Mouse (Mus musculus): ENCODE measurements around the gene Ppp1r18. TPM values are rescaled to one million over a fixed set of nuclear protein-coding genes. Genes with fewer than 3 reads are reported as not detected.

Gene Ppp1r18
- polyA plus RNA-seq, 1 experiment from 2014 or later: 22.9 TPM

DNA sequence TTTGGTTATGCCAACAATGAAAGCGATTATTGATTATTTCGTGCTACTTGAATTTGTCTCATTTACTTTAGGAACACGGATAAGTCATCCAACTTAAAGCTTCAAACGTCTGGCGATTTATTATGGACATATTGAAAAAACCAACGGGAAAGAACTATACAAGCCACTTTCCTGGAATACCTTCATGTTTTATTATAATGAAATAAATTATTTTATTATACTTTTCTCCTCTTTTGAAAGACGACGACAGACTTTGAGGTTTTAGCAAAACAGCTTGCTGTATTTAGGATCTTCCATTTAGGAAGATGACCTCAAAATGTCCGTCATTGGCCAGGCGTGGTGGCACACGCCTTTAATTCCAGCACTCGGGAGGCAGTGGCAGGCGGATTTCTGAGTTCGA, 24.8 kb upstream of the Ppp1r18 start:
- Histone ChIP-seq H3K36me3 (ENCODE audit: control insufficient read depth, insufficient read depth, low read length) (peaks cover 8% of the 10 kb centered on the region), H3K4me1 (ENCODE audit: control insufficient read depth, insufficient read depth, low read length) (peaks cover 6% of the 10 kb centered on the region), H3K4me3 (ENCODE audit: low read depth, low read length) (0 out of 2 replicates have a peak overlapping the region, but pooled peaks have one; percentile 18), H3K9ac (ENCODE audit: low read length) (no peak overlapping the region), H3K9me3 (ENCODE audit: control insufficient read depth, low read length) (no peaks in the 10 kb centered on the region), H3K4me2 (ENCODE audit: low read depth, severe bottlenecking) (peak overlapping the region; percentile 43; the same call in 1 of the 2 replicates), H3K27me3 (ENCODE audit: control insufficient read depth, insufficient read depth, low read length) (no peaks in the 10 kb centered on the region), H3K27ac (replicated peaks; ENCODE audit: low read depth, low read length) (no peak overlapping the region)
- ATAC-seq (ENCODE audit: insufficient number of reproducible peaks, low FRiP score, low TSS enrichment, low read depth) (no peak), DNase-seq (ENCODE audit: low spot score) (no peak)
- 57% methylated on average over 14 of the region's 14 CpGs for WGBS

DNA sequence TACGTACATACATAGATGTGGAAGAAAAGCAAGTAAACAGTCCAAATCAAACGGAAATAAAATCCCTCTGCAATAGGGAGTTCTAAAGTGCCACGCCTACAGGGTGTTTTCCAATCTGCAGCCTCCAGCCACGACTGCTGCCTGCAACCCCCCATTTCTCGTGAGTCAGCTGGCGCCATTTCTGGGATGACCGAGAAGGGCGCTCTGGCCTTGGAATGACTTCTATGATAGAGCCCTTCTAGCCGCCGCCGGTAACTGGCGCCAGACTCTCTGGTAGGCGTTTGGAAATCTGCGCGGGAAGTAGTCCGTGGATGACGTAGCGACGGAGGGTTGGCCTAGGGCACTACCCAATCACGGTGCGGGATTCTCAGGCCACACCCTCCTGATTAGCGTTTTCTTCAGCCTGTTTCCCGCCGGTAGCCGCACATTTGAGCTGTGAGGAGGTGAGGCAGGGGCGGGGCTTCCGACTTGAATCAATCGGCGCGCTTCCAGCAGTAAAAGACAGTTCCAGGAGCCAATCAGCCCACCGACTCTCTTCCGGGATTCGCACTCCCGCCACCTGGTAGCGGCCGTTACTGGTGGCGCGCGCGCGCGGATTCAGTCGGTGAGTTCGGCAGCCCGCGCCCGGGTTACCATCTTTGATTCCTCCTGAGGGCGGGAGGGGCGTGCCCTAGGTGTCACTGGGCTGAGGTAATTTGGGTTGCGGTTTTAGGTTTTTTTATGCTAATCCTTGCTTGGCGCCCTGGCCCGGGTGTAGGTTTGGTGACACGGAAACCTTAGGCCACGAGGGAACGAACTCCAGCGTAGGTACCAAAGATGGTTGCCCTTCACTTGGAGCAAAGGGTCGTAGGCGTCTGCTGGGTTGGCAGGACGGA, 24.1 kb upstream of the Ppp1r18 start, which contains the start of gene Mdc1:
Mdc1 (plus strand) TSS at position 440 of the 875 bp plus-strand sequence.
- Histone ChIP-seq H3K27ac (replicated peaks; ENCODE audit: low read depth, low read length) (peak within 1 kb of the TSS; percentile 83), H3K4me3 (ENCODE audit: low read depth, low read length) (peak within 1 kb of the TSS; percentile 42), H3K9ac (ENCODE audit: low read length) (peak within 1 kb of the TSS; percentile 72), H3K4me1 (ENCODE audit: control insufficient read depth, insufficient read depth, low read length) (no peaks in the 10 kb centered on the region), H3K27me3 (ENCODE audit: control insufficient read depth, insufficient read depth, low read length) (no peaks in the 10 kb centered on the region), H3K9me3 (ENCODE audit: control insufficient read depth, low read length) (no peaks in the 10 kb centered on the region), H3K36me3 (ENCODE audit: control insufficient read depth, insufficient read depth, low read length) (peaks cover 5% of the 10 kb centered on the region), H3K4me2 (ENCODE audit: low read depth, severe bottlenecking) (peak within 1 kb of the TSS; percentile 56)
- DNase-seq (ENCODE audit: low spot score) (peak; percentile 99), ATAC-seq (ENCODE audit: insufficient number of reproducible peaks, low FRiP score, low TSS enrichment, low read depth) (peak; percentile 94)
- under 1% methylated on average over 59 of the region's 59 CpGs for WGBS

DNA sequence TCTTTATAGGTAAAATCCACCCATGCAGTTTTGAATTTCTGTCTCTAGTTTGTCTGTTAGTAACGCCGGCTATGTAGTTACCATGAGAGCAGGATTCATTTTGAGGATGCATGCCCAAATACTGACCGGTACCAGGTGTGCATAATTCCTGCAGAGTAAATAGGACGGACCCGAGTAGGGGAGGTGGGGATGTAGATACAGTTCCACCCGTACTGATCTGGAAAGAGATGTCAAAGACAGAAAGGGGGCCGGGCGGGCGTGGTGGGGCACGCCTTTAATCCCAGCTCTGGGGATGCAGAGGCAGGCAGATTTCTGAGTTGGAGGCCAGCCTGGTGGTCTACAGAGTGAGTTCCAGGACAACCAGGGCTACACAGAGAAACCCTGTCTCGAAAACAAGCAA, 23.4 kb upstream of the Ppp1r18 start:
- Histone ChIP-seq H3K4me2 (ENCODE audit: low read depth, severe bottlenecking) (peak overlapping the region; percentile 56), H3K4me1 (ENCODE audit: control insufficient read depth, insufficient read depth, low read length) (no peaks in the 10 kb centered on the region), H3K36me3 (ENCODE audit: control insufficient read depth, insufficient read depth, low read length) (peaks cover 5% of the 10 kb centered on the region; the same call in 1 of the 2 replicates), H3K9ac (ENCODE audit: low read length) (peak overlapping the region; percentile 72), H3K4me3 (ENCODE audit: low read depth, low read length) (peak overlapping the region; percentile 42), H3K9me3 (ENCODE audit: control insufficient read depth, low read length) (no peaks in the 10 kb centered on the region), H3K27me3 (ENCODE audit: control insufficient read depth, insufficient read depth, low read length) (no peaks in the 10 kb centered on the region), H3K27ac (replicated peaks; ENCODE audit: low read depth, low read length) (peak overlapping the region; percentile 83)
- DNase-seq (ENCODE audit: low spot score) (no peak), ATAC-seq (ENCODE audit: insufficient number of reproducible peaks, low FRiP score, low TSS enrichment, low read depth) (no peak)
- WGBS: 15% methylated on average over 11 of the region's 11 CpGs

DNA sequence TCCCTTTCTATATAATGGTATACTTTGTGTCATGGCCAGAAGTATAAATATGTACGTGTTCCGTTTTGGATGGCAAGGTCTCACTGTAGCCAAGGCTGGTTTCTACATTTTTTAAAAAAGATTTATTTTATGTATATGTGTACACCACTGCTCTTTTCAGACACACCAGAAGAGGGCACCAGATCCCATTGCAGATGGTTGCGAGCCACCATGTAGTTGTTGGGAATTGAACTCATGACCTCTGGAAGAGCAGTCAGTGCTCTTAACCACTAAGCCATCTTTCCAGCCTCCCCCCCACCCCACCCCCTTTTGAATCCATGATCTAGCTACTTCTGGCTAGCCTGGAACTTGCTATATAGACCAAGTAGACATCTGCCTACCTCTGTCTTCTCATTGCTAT, 21.9 kb upstream of the Ppp1r18 start:
- WGBS: 95% methylated on average over 3 of the region's 3 CpGs
- Histone ChIP-seq H3K4me3 (ENCODE audit: low read depth, low read length) (no peak overlapping the region; the same call in 1 of the 2 replicates), H3K27ac (replicated peaks; ENCODE audit: low read depth, low read length) (no peak overlapping the region), H3K27me3 (ENCODE audit: control insufficient read depth, insufficient read depth, low read length) (no peaks in the 10 kb centered on the region), H3K4me1 (ENCODE audit: control insufficient read depth, insufficient read depth, low read length) (no peaks in the 10 kb centered on the region), H3K4me2 (ENCODE audit: low read depth, severe bottlenecking) (no peak overlapping the region), H3K36me3 (ENCODE audit: control insufficient read depth, insufficient read depth, low read length) (peaks cover 16% of the 10 kb centered on the region), H3K9ac (ENCODE audit: low read length) (no peak overlapping the region), H3K9me3 (ENCODE audit: control insufficient read depth, low read length) (no peaks in the 10 kb centered on the region)
- no peak for ATAC-seq (ENCODE audit: insufficient number of reproducible peaks, low FRiP score, low TSS enrichment, low read depth)
- no peak for DNase-seq (ENCODE audit: low spot score)

- no peak overlapping the region for H3K27ac ChIP-seq (replicated peaks; ENCODE audit: low read depth, low read length)
- no peak overlapping the region for H3K4me2 ChIP-seq (ENCODE audit: low read depth, severe bottlenecking)
- no peaks in the 10 kb centered on the region for H3K27me3 ChIP-seq (ENCODE audit: control insufficient read depth, insufficient read depth, low read length)
- DNase-seq (ENCODE audit: low spot score) (no peak), ATAC-seq (ENCODE audit: insufficient number of reproducible peaks, low FRiP score, low TSS enrichment, low read depth) (no peak)
- WGBS: 58% methylated on average over 1 of the region's 1 CpGs
- H3K9ac ChIP-seq (ENCODE audit: low read length): no peak overlapping the region
- no peaks in the 10 kb centered on the region for H3K4me1 ChIP-seq (ENCODE audit: control insufficient read depth, insufficient read depth, low read length)
- peaks cover 38% of the 10 kb centered on the region for H3K36me3 ChIP-seq (ENCODE audit: control insufficient read depth, insufficient read depth, low read length)
- no peak overlapping the region for H3K4me3 ChIP-seq (ENCODE audit: low read depth, low read length)
- no peaks in the 10 kb centered on the region for H3K9me3 ChIP-seq (ENCODE audit: control insufficient read depth, low read length)
Observed at GRCm38 (mm10) chr17:35848112-35848511, 17.3 kb upstream of the Ppp1r18 start.

DNA sequence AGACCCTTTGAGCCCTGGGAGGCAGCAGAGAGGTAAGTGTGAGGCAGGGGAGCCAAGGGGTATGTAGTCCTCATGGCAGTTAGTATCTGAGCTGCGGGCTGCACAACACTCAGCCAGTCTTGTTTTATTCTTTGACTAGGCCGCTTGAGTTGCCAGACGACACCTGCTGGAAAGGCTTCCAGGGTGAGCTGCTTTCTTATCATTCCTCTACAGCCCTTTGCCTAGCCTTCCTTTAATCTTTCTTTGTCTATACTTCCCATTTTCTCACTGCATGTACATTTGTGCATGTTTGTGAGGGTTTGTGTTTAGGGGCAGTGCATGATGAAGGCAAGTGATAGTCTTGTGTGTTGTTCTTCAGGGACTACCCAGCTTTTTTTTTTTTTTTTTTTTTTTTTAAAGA, 14.4 kb upstream of the Ppp1r18 start:
- Histone ChIP-seq H3K27ac (replicated peaks; ENCODE audit: low read depth, low read length) (no peak overlapping the region), H3K36me3 (ENCODE audit: control insufficient read depth, insufficient read depth, low read length) (peaks cover 39% of the 10 kb centered on the region), H3K4me2 (ENCODE audit: low read depth, severe bottlenecking) (no peak overlapping the region), H3K9ac (ENCODE audit: low read length) (no peak overlapping the region), H3K27me3 (ENCODE audit: control insufficient read depth, insufficient read depth, low read length) (no peaks in the 10 kb centered on the region), H3K9me3 (ENCODE audit: control insufficient read depth, low read length) (no peaks in the 10 kb centered on the region), H3K4me3 (ENCODE audit: low read depth, low read length) (no peak overlapping the region), H3K4me1 (ENCODE audit: control insufficient read depth, insufficient read depth, low read length) (no peaks in the 10 kb centered on the region)
- ATAC-seq (ENCODE audit: insufficient number of reproducible peaks, low FRiP score, low TSS enrichment, low read depth): no peak
- DNase-seq (ENCODE audit: low spot score): no peak
- 91% methylated on average over 3 of the region's 3 CpGs for WGBS

- WGBS: 89% methylated on average over 1 of the region's 1 CpGs
- no peak overlapping the region for H3K4me3 ChIP-seq (ENCODE audit: low read depth, low read length)
- no peaks in the 10 kb centered on the region for H3K4me1 ChIP-seq (ENCODE audit: control insufficient read depth, insufficient read depth, low read length)
- H3K4me2 ChIP-seq (ENCODE audit: low read depth, severe bottlenecking): no peak overlapping the region
- no peaks in the 10 kb centered on the region for H3K9me3 ChIP-seq (ENCODE audit: control insufficient read depth, low read length)
- H3K27me3 ChIP-seq (ENCODE audit: control insufficient read depth, insufficient read depth, low read length): no peaks in the 10 kb centered on the region
- peaks cover 3% of the 10 kb centered on the region for H3K36me3 ChIP-seq (ENCODE audit: control insufficient read depth, insufficient read depth, low read length)
- H3K27ac ChIP-seq (replicated peaks; ENCODE audit: low read depth, low read length): no peak overlapping the region
- H3K9ac ChIP-seq (ENCODE audit: low read length): no peak overlapping the region
- no peak for ATAC-seq (ENCODE audit: insufficient number of reproducible peaks, low FRiP score, low TSS enrichment, low read depth)
- DNase-seq (ENCODE audit: low spot score): no peak
Observed at GRCm38 (mm10) chr17:35859371-35859770, 6.0 kb upstream of the Ppp1r18 start.

GRCm38 (mm10) chr17:35859835-35860234, 5.6 kb upstream of the Ppp1r18 start:
- ATAC-seq (ENCODE audit: insufficient number of reproducible peaks, low FRiP score, low TSS enrichment, low read depth) (no peak), DNase-seq (ENCODE audit: low spot score) (no peak)
- H3K4me2 ChIP-seq (ENCODE audit: low read depth, severe bottlenecking): no peak overlapping the region
- no peak overlapping the region for H3K27ac ChIP-seq (replicated peaks; ENCODE audit: low read depth, low read length)
- peaks cover 3% of the 10 kb centered on the region for H3K36me3 ChIP-seq (ENCODE audit: control insufficient read depth, insufficient read depth, low read length)
- WGBS: 79% methylated on average over 2 of the region's 2 CpGs
- H3K9me3 ChIP-seq (ENCODE audit: control insufficient read depth, low read length): no peaks in the 10 kb centered on the region
- H3K9ac ChIP-seq (ENCODE audit: low read length): no peak overlapping the region
- H3K4me3 ChIP-seq (ENCODE audit: low read depth, low read length): no peak overlapping the region
- H3K27me3 ChIP-seq (ENCODE audit: control insufficient read depth, insufficient read depth, low read length): no peaks in the 10 kb centered on the region
- peaks cover 2% of the 10 kb centered on the region; the same call in 1 of the 2 replicates for H3K4me1 ChIP-seq (ENCODE audit: control insufficient read depth, insufficient read depth, low read length)
